Mouse (Mus musculus) limb, embryonic 14.5 days (tissue): ENCODE results near the gene Lrp11. TPM values are rescaled to one million over a fixed set of nuclear protein-coding genes. Genes with fewer than 3 reads are reported as not detected.

Experiments
- ATAC-seq: fragments of 200-750 bp; cut with Nextera tagmentation; 2 replicates; pipeline ENCODE4 v1.8.0; 2017; ENCODE audit warnings: low read depth, moderate number of reproducible peaks, moderate TSS enrichment; ENCODE audit not compliant: low FRiP score
- DNase-seq: peaks from one replicate; pipeline ENCODE4 v3.0.0-alpha.2; 2015; ENCODE audit warnings: low spot score
- H3K27ac ChIP-seq: fragments of 300-500 bp; sonication (generic); replicated peaks from 2 replicates; pipeline ENCODE4 v1.5.1; 2014; ENCODE audit warnings: low read depth, mild to moderate bottlenecking, low read length, moderate library complexity, mixed read lengths
- H3K27me3 ChIP-seq: fragments of 300-500 bp; sonication (generic); 2 replicates; pipeline ENCODE4 v1.6.1; 2014; ENCODE audit warnings: low read length, mixed read lengths; ENCODE audit not compliant: control insufficient read depth, insufficient read depth
- H3K36me3 ChIP-seq: fragments of 300-500 bp; sonication (generic); 2 replicates; pipeline ENCODE4 v1.6.1; 2014; ENCODE audit warnings: mild to moderate bottlenecking, low read length, moderate library complexity, mixed read lengths; ENCODE audit not compliant: control insufficient read depth, insufficient read depth
- H3K4me1 ChIP-seq: fragments of 300-500 bp; sonication (generic); 2 replicates; pipeline ENCODE4 v1.6.1; 2014; ENCODE audit warnings: antibody characterized with exemption, low read length, mixed read lengths; ENCODE audit not compliant: control insufficient read depth, insufficient read depth
- H3K4me2 ChIP-seq: fragments of 300-500 bp; sonication (generic); replicated peaks from 2 replicates; pipeline ENCODE4 v1.6.1; 2014; ENCODE audit warnings: low read depth, mild to moderate bottlenecking, low read length, moderate library complexity; ENCODE audit not compliant: severe bottlenecking
- H3K4me3 ChIP-seq: fragments of 300-500 bp; sonication (generic); replicated peaks from 2 replicates; pipeline ENCODE4 v1.5.1; 2014; ENCODE audit warnings: low read length
- H3K9ac ChIP-seq: fragments of 300-500 bp; sonication (generic); 2 replicates; pipeline ENCODE4 v1.6.1; 2014; ENCODE audit warnings: mild to moderate bottlenecking, low read depth, low read length, moderate library complexity; ENCODE audit not compliant: severe bottlenecking
- H3K9me3 ChIP-seq: fragments of 300-500 bp; sonication (generic); 2 replicates; pipeline ENCODE4 v1.6.1; 2016; ENCODE audit warnings: low read length; ENCODE audit not compliant: control insufficient read depth
- POLR2A ChIP-seq: fragments of 200-500 bp; IDR thresholded peaks from 2 replicates; pipeline ENCODE4 v1.8.0; 2012; ENCODE audit warnings: inconsistent platforms, mild to moderate bottlenecking, moderate library complexity, borderline replicate concordance; ENCODE audit not compliant: insufficient read depth, insufficient read length; ENCODE audit errors: extremely low read depth
- WGBS: fragments of 180-500 bp; shearing (Covaris S2); extraction: QIAGEN DNeasy Blood & Tissue Kit; methylation state at CpG from one replicate; pipeline ENCODE4 v1.1.7; 2014; 5-methylcytosine and 5-hydroxymethylcytosine counted together
- polyA plus RNA-seq, 2 experiments: library from polyadenylated mRNA; depleted of rRNA in 1 of 2; stranded (reverse) in 1 of 2; unstranded in 1 of 2; fragments of >200 nt; fragmentation: Nextera tagmentation in 1 of 2; extraction: Ambion mirVana in 1 of 2; gene quantifications; 2 replicates each; pipeline versions ENCODE4 v1.2.1 to v1.2.3; 2012 to 2014

Lrp11 gene
- polyA plus RNA-seq, 2 experiments, result 1.3 to 1.8 TPM

- TF ChIP-seq POLR2A, result no peak
- 93% methylated on average over 3 of the region's 3 CpGs for WGBS
Observed at GRCm38 (mm10) chr10:7623861-7624518, 34.4 kb downstream of the Lrp11 start.

GRCm38 (mm10) chr10:7629092-7629491, 39.5 kb downstream of the Lrp11 start:
- Histone ChIP-seq H3K4me2 (no peak overlapping the region), H3K9me3 (no peaks in the 10 kb centered on the region), H3K4me3 (no peak overlapping the region), H3K9ac (no peak overlapping the region), H3K36me3 (peaks cover 32% of the 10 kb centered on the region), H3K27ac (no peak overlapping the region), H3K4me1 (no peaks in the 10 kb centered on the region), H3K27me3 (no peaks in the 10 kb centered on the region)
- 89% methylated on average over 4 of the region's 4 CpGs for WGBS
- ATAC-seq (no peak), DNase-seq (no peak)
- TF ChIP-seq POLR2A, result no peak

More at GRCm38 (mm10) chr10:7623861-7624518, 34.4 kb downstream of the Lrp11 start:
- DNase-seq (no peak), ATAC-seq (no peak)
- Histone ChIP-seq H3K9me3 (no peaks in the 10 kb centered on the region), H3K4me1 (no peaks in the 10 kb centered on the region), H3K27ac (no peak overlapping the region), H3K4me2 (no peak overlapping the region), H3K9ac (no peak overlapping the region), H3K27me3 (no peaks in the 10 kb centered on the region), H3K4me3 (no peak overlapping the region), H3K36me3 (peaks cover 5% of the 10 kb centered on the region; the same call in 1 of the 2 replicates)

DNA sequence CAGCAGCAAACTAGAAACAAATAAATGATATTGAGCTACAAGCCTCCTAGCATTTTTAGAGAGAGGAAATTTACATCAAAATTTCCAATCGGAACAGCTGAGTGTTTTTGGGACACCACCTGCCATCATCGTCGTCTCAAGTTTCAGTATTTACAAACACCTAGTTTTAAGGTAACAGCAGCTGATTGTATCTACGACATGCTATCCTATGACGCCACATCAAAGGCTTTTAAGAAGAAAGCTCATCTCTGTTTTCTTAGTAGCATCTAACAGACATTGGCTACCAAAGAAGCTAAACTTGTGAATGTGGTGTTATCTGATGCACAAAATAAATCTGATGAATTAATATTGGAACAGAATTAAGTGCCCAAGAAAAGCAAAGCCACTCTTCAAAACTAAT, 40.7 kb downstream of the Lrp11 start:
- Histone ChIP-seq H3K36me3 (peaks cover 32% of the 10 kb centered on the region), H3K27ac (no peak overlapping the region)
- 83% methylated on average over 5 of the region's 5 CpGs for WGBS

DNA sequence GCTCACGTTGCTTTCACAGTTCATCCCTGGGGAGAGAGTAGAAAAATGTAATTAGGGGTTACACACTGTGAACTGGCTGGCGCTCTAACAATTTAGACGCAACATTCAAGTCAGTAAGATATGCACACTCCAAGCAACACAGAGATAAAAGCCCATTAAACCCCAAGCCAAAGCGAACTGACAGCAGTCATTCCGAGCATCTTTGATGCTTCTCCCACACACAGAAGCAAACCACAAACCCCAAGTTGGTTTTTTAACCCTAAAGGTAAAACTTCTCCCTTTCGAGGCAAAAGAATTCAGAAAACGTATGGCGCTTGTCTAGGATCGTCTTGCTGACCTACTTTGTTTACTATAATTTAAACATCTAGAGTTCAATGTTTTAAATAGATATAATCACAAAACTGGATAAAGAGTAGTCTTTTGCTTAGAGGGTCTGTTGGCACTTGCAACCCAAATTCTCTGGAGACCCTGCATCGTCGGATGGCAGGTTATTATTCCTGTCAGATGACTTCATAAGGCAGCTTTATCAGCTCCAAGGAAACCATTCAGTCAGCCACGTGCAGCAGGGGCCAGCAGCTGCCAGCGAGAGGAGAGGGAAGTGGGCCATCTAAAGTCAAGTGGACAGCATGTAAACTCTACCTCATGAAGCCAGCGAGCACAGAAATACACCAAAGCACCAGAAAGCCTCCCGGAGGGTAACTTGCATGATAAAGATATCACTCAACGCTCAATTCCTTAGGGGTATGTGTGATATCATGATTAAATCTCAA, 41.5 kb downstream of the Lrp11 start:
- H3K4me1 ChIP-seq, result no peaks in the 10 kb centered on the region
- DNase-seq, result no peak
- no peaks in the 10 kb centered on the region for H3K27me3 ChIP-seq
- H3K36me3 ChIP-seq, result peaks cover 32% of the 10 kb centered on the region
- no peak overlapping the region for H3K4me2 ChIP-seq
- no peak overlapping the region for H3K9ac ChIP-seq
- ATAC-seq, result no peak
- no peak for TF ChIP-seq POLR2A
- WGBS, result 80% methylated on average over 16 of the region's 16 CpGs
- H3K9me3 ChIP-seq, result no peaks in the 10 kb centered on the region
- H3K27ac ChIP-seq, result no peak overlapping the region
- H3K4me3 ChIP-seq, result no peak overlapping the region

More for the DNA sequence above, 40.7 kb downstream of the Lrp11 start:
- Histone ChIP-seq H3K27me3 (no peaks in the 10 kb centered on the region), H3K9ac (no peak overlapping the region), H3K4me3 (no peak overlapping the region), H3K9me3 (no peaks in the 10 kb centered on the region), H3K4me2 (no peak overlapping the region), H3K4me1 (no peaks in the 10 kb centered on the region)
- ATAC-seq, result no peak
- DNase-seq, result no peak
- TF ChIP-seq POLR2A, result no peak

- H3K27me3 ChIP-seq, result no peaks in the 10 kb centered on the region
- DNase-seq, result no peak
- no peak overlapping the region for H3K4me2 ChIP-seq
- no peak overlapping the region for H3K9ac ChIP-seq
- ATAC-seq, result no peak
- 95% methylated on average over 12 of the region's 12 CpGs for WGBS
- H3K36me3 ChIP-seq, result peaks cover 66% of the 10 kb centered on the region
- no peak overlapping the region for H3K4me3 ChIP-seq
- no peaks in the 10 kb centered on the region for H3K4me1 ChIP-seq
- H3K9me3 ChIP-seq, result no peaks in the 10 kb centered on the region
- H3K27ac ChIP-seq, result no peak overlapping the region
- no peak for TF ChIP-seq POLR2A
Observed at GRCm38 (mm10) chr10:7640366-7640765, 50.8 kb downstream of the Lrp11 start.
